Mouse (Mus musculus) liver, embryonic 16.5 days (tissue): ENCODE results near the gene Zfand3. TPM values are rescaled to one million over a fixed set of nuclear protein-coding genes. Genes with fewer than 3 reads are reported as not detected.

Source experiments
- ATAC-seq: fragments of 200-750 bp; cut with Nextera tagmentation; 2 replicates; pipeline ENCODE4 v1.8.0; 2017; ENCODE audit warnings: low read depth, mild to moderate bottlenecking, moderate number of reproducible peaks, moderate library complexity
- H3K27ac ChIP-seq: fragments of 300-500 bp; sonication (generic); 2 replicates; pipeline ENCODE4 v1.5.1; 2014; ENCODE audit warnings: mild to moderate bottlenecking, low read length
- H3K27me3 ChIP-seq: fragments of 300-500 bp; sonication (generic); 2 replicates; pipeline ENCODE4 v1.6.1; 2014; ENCODE audit warnings: low read depth, low read length, mixed read lengths; ENCODE audit not compliant: control insufficient read depth, insufficient read depth
- H3K36me3 ChIP-seq: fragments of 300-500 bp; sonication (generic); 2 replicates; pipeline ENCODE4 v1.6.1; 2014; ENCODE audit warnings: mild to moderate bottlenecking; ENCODE audit not compliant: control insufficient read depth, insufficient read depth
- H3K4me1 ChIP-seq: fragments of 300-500 bp; sonication (generic); 2 replicates; pipeline ENCODE4 v1.6.1; 2014; ENCODE audit warnings: low read depth, low read length, mixed read lengths; ENCODE audit not compliant: control insufficient read depth
- H3K4me2 ChIP-seq: fragments of 300-500 bp; sonication (generic); 2 replicates; pipeline ENCODE4 v1.6.1; 2014; ENCODE audit warnings: low read depth, low read length, mixed read lengths
- H3K4me3 ChIP-seq: fragments of 300-500 bp; sonication (generic); 2 replicates; pipeline ENCODE4 v1.5.1; 2014; ENCODE audit warnings: low read depth, mild to moderate bottlenecking, low read length
- H3K9ac ChIP-seq: fragments of 300-500 bp; sonication (generic); 2 replicates; pipeline ENCODE4 v1.6.1; 2014; ENCODE audit warnings: low read depth, low read length
- H3K9me3 ChIP-seq: fragments of 300-500 bp; sonication (generic); replicated peaks from 2 replicates; pipeline ENCODE4 v1.6.1; 2016; ENCODE audit warnings: low read length; ENCODE audit not compliant: control insufficient read depth
- WGBS: fragments of 180-500 bp; shearing (Covaris S2); extraction: QIAGEN DNeasy Blood & Tissue Kit; methylation state at CpG from one replicate; pipeline ENCODE4 v1.1.7; 2014; ENCODE audit not compliant: insufficient replicate concordance; 5-methylcytosine and 5-hydroxymethylcytosine counted together
- polyA plus RNA-seq: library from polyadenylated mRNA; unstranded; fragments of >200 nt; fragmentation: Nextera tagmentation; extraction: Ambion mirVana; gene quantifications from 2 replicates; pipeline ENCODE4 v1.2.1, GENCODE M21; 2015

Gene Zfand3
- polyA plus RNA-seq, 1 experiment from 2014 or later = 16.3 TPM

- Histone ChIP-seq H3K27ac (no peak overlapping the region), H3K9me3 (no peaks in the 10 kb centered on the region), H3K4me1 (no peaks in the 10 kb centered on the region; the same call in none of the 2 replicates), H3K27me3 (no peaks in the 10 kb centered on the region), H3K4me3 (no peak overlapping the region), H3K4me2 (no peak overlapping the region), H3K9ac (no peak overlapping the region), H3K36me3 (no peaks in the 10 kb centered on the region)
- ATAC-seq = no peak
- WGBS = 77% methylated on average over 17 of the region's 17 CpGs
Measured at GRCm38 (mm10) chr17:30241720-30242322, 237.3 kb downstream of the Zfand3 start.

GRCm38 (mm10) chr17:30242647-30243046 lies 238.1 kb downstream of the Zfand3 start:
- Histone ChIP-seq H3K4me3 (no peak overlapping the region), H3K36me3 (no peaks in the 10 kb centered on the region), H3K9me3 (no peaks in the 10 kb centered on the region), H3K27ac (no peak overlapping the region), H3K27me3 (no peaks in the 10 kb centered on the region), H3K4me2 (no peak overlapping the region), H3K9ac (no peak overlapping the region), H3K4me1 (no peaks in the 10 kb centered on the region; the same call in none of the 2 replicates)
- 77% methylated on average over 4 of the region's 4 CpGs for WGBS
- ATAC-seq = no peak

- Histone ChIP-seq H3K36me3 (no peaks in the 10 kb centered on the region), H3K4me3 (no peak overlapping the region), H3K9ac (no peak overlapping the region), H3K27me3 (no peaks in the 10 kb centered on the region), H3K4me2 (no peak overlapping the region), H3K27ac (no peak overlapping the region), H3K9me3 (no peaks in the 10 kb centered on the region), H3K4me1 (no peaks in the 10 kb centered on the region; the same call in none of the 2 replicates)
- WGBS = 57% methylated on average over 7 of the region's 7 CpGs
- no peak; the same call in 1 of the 2 replicates for ATAC-seq
Measured at GRCm38 (mm10) chr17:30243540-30243939, 239.0 kb downstream of the Zfand3 start.

GRCm38 (mm10) chr17:30244651-30245307 lies 240.2 kb downstream of the Zfand3 start:
- no peak overlapping the region for H3K4me2 ChIP-seq
- H3K9me3 ChIP-seq = no peaks in the 10 kb centered on the region
- H3K36me3 ChIP-seq = no peaks in the 10 kb centered on the region
- H3K27me3 ChIP-seq = no peaks in the 10 kb centered on the region
- no peak overlapping the region for H3K27ac ChIP-seq
- no peak overlapping the region for H3K9ac ChIP-seq
- H3K4me3 ChIP-seq = no peak overlapping the region
- 71% methylated on average over 14 of the region's 14 CpGs for WGBS
- ATAC-seq = no peak
- H3K4me1 ChIP-seq = no peaks in the 10 kb centered on the region; the same call in none of the 2 replicates

DNA sequence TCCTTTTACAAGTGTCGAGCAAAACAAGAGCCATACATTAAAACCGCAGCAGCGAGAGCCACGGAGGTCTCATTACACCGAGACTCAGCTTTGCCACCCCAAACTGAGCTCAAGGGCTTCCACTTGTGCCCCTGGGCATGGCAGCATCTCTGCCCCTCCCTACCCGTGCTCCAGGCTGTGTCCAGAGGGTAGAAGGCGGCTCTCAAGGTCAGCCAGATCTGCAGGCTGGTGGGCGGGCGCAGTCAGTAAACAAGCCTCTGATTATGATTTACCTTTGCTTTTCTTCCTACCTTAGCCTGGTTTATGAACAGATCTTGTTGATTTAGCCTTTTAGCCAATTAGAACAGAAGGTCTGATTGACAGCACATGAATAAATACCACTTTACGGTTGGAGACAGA lies 240.8 kb downstream of the Zfand3 start:
- Histone ChIP-seq H3K4me2 (no peak overlapping the region), H3K9ac (no peak overlapping the region), H3K27ac (no peak overlapping the region), H3K36me3 (no peaks in the 10 kb centered on the region), H3K4me1 (no peaks in the 10 kb centered on the region; the same call in none of the 2 replicates), H3K4me3 (no peak overlapping the region), H3K9me3 (no peaks in the 10 kb centered on the region), H3K27me3 (no peaks in the 10 kb centered on the region)
- no peak for ATAC-seq
- WGBS = 72% methylated on average over 10 of the region's 10 CpGs

DNA sequence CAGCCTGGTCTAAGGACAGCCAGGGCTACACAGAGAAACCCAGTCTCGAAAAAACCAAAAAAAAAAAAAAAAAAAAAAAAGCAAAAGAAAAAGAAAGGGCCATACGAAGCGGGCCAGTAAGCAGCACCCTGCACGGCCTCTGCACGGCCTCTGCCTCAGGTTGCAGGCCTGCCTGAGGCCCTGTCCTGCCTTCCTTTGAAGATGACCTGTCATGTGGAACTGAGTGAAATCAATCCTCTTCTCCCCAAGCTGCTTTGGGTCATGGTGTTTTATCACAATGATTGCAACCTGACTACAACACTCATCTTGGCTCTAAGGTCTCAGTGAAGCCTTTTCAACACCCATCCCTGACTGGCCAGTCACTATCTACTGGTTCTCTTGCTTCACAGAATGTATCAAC lies 248.5 kb downstream of the Zfand3 start:
- no peaks in the 10 kb centered on the region for H3K27me3 ChIP-seq

GRCm38 (mm10) chr17:30253924-30254323 lies 249.4 kb downstream of the Zfand3 start:
- Histone ChIP-seq H3K4me2 (no peak overlapping the region), H3K9me3 (no peaks in the 10 kb centered on the region), H3K4me3 (no peak overlapping the region), H3K36me3 (no peaks in the 10 kb centered on the region), H3K27ac (no peak overlapping the region), H3K27me3 (no peaks in the 10 kb centered on the region), H3K9ac (no peak overlapping the region), H3K4me1 (no peaks in the 10 kb centered on the region)
- 66% methylated on average over 7 of the region's 7 CpGs for WGBS
- ATAC-seq = no peak

More for the DNA sequence above, 248.5 kb downstream of the Zfand3 start:
- Histone ChIP-seq H3K36me3 (no peaks in the 10 kb centered on the region), H3K4me1 (no peaks in the 10 kb centered on the region), H3K4me2 (no peak overlapping the region), H3K9me3 (no peaks in the 10 kb centered on the region), H3K27ac (no peak overlapping the region), H3K9ac (no peak overlapping the region), H3K4me3 (no peak overlapping the region)
- ATAC-seq = no peak
- WGBS = 61% methylated on average over 5 of the region's 5 CpGs

GRCm38 (mm10) chr17:30255928-30256560 lies 251.5 kb downstream of the Zfand3 start:
- H3K27ac ChIP-seq = no peak overlapping the region
- no peak overlapping the region for H3K4me2 ChIP-seq
- H3K9ac ChIP-seq = no peak overlapping the region
- H3K9me3 ChIP-seq = no peaks in the 10 kb centered on the region
- ATAC-seq = no peak
- no peaks in the 10 kb centered on the region for H3K4me1 ChIP-seq
- WGBS = 69% methylated on average over 8 of the region's 8 CpGs
- H3K36me3 ChIP-seq = no peaks in the 10 kb centered on the region
- no peak overlapping the region for H3K4me3 ChIP-seq
- H3K27me3 ChIP-seq = no peaks in the 10 kb centered on the region

GRCm38 (mm10) chr17:30258480-30258879 lies 253.9 kb downstream of the Zfand3 start:
- no peaks in the 10 kb centered on the region for H3K36me3 ChIP-seq
- WGBS = 56% methylated on average over 4 of the region's 4 CpGs
- H3K9ac ChIP-seq = no peak overlapping the region
- H3K4me2 ChIP-seq = no peak overlapping the region
- H3K27ac ChIP-seq = no peak overlapping the region
- H3K4me3 ChIP-seq = no peak overlapping the region
- H3K27me3 ChIP-seq = no peaks in the 10 kb centered on the region
- no peaks in the 10 kb centered on the region for H3K4me1 ChIP-seq
- ATAC-seq = no peak
- no peaks in the 10 kb centered on the region for H3K9me3 ChIP-seq
